Mouse (Mus musculus) midbrain, postnatal 0 days (tissue): ENCODE data around the gene Tmem63b. TPM values are rescaled to one million over a fixed set of nuclear protein-coding genes. Genes with fewer than 3 reads are reported as not detected.

ENCODE experiments used
- ATAC-seq: fragments of 200-750 bp; cut with Nextera tagmentation; 2 replicates; pipeline ENCODE4 v1.8.0; 2017; ENCODE audit warnings: moderate number of reproducible peaks, mild to moderate bottlenecking, moderate TSS enrichment, moderate library complexity; ENCODE audit not compliant: low FRiP score
- DNase-seq: peaks from one replicate; pipeline ENCODE4 v3.0.0-alpha.2; 2015; ENCODE audit warnings: low spot score
- H3K27ac ChIP-seq: fragments of 300-500 bp; sonication (generic); 2 replicates; pipeline ENCODE4 v1.5.1; 2014; ENCODE audit warnings: low read depth, mild to moderate bottlenecking, low read length, mixed read lengths
- H3K27me3 ChIP-seq: fragments of 300-500 bp; sonication (generic); 2 replicates; pipeline ENCODE4 v1.6.1; 2014; ENCODE audit warnings: low read length, control low read depth, mixed read lengths; ENCODE audit not compliant: insufficient read depth
- H3K36me3 ChIP-seq: fragments of 300-500 bp; sonication (generic); 2 replicates; pipeline ENCODE4 v1.6.1; 2014; ENCODE audit warnings: low read length, control low read depth, mixed read lengths; ENCODE audit not compliant: insufficient read depth
- H3K4me1 ChIP-seq: fragments of 300-500 bp; sonication (generic); 2 replicates; pipeline ENCODE4 v1.6.1; 2014; ENCODE audit warnings: mild to moderate bottlenecking, control low read depth, antibody characterized with exemption, low read length, mixed read lengths; ENCODE audit not compliant: insufficient read depth
- H3K4me2 ChIP-seq: fragments of 300-500 bp; sonication (generic); 2 replicates; pipeline ENCODE4 v1.6.1; 2014; ENCODE audit warnings: low read depth, mild to moderate bottlenecking, low read length, mixed read lengths; ENCODE audit not compliant: poor library complexity, severe bottlenecking
- H3K4me3 ChIP-seq: fragments of 300-500 bp; sonication (generic); 2 replicates; pipeline ENCODE4 v1.5.1; 2014; ENCODE audit warnings: low read depth, mild to moderate bottlenecking, low read length, moderate library complexity
- H3K9ac ChIP-seq: fragments of 300-500 bp; sonication (generic); replicated peaks from 2 replicates; pipeline ENCODE4 v1.6.1; 2014; ENCODE audit warnings: mild to moderate bottlenecking, low read length, moderate library complexity, mixed read lengths; ENCODE audit not compliant: poor library complexity, severe bottlenecking
- H3K9me3 ChIP-seq: fragments of 300-500 bp; sonication (generic); 2 replicates; pipeline ENCODE4 v1.6.1; 2016; ENCODE audit warnings: low read length, control low read depth
- CTCF ChIP-seq: IDR thresholded peaks from 2 replicates; pipeline ENCODE4 v1.5.1; 2016; ENCODE audit warnings: antibody characterized with exemption, mild to moderate bottlenecking
- WGBS: fragments of 180-500 bp; shearing (Covaris S2); extraction: QIAGEN DNeasy Blood & Tissue Kit; methylation state at CpG from one replicate; pipeline ENCODE4 v1.1.7; 2014; 5-methylcytosine and 5-hydroxymethylcytosine counted together
- polyA plus RNA-seq: library from polyadenylated mRNA; unstranded; fragments of >200 nt; fragmentation: Nextera tagmentation; extraction: Ambion mirVana; gene quantifications from 2 replicates; pipeline ENCODE4 v1.2.1, GENCODE M21; 2015
- total RNA-seq: library from RNA; depleted of rRNA; stranded (reverse); fragments of >200 nt; gene quantifications from 2 replicates; pipeline ENCODE4 v1.2.3, GENCODE M21; 2014; rRNA removed

Gene Tmem63b
- total and polyA plus RNA-seq, 2 experiments from 2014 or later = 149 to 213 TPM

GRCm38 (mm10) chr17:45612008-45612407 is 74.7 kb downstream of the Tmem63b start:
- no peak overlapping the region for H3K4me2 ChIP-seq
- ATAC-seq = no peak

More at GRCm38 (mm10) chr17:45612008-45612407, 74.7 kb downstream of the Tmem63b start:
- H3K4me1 ChIP-seq = no peaks in the 10 kb centered on the region
- 87% methylated on average over 8 of the region's 8 CpGs for WGBS
- H3K27ac ChIP-seq = no peak overlapping the region
- no peak overlapping the region for H3K9ac ChIP-seq
- no peaks in the 10 kb centered on the region for H3K36me3 ChIP-seq
- TF ChIP-seq CTCF = no peak
- H3K4me3 ChIP-seq = no peak overlapping the region
- DNase-seq = no peak
- H3K9me3 ChIP-seq = no peaks in the 10 kb centered on the region
- H3K27me3 ChIP-seq = no peaks in the 10 kb centered on the region

Other genes starting within 250 kb of the Tmem63b start
- gene Spats1, start 211.5 kb downstream of the Tmem63b start, total RNA-seq = 2.3 and 5.8 TPM in 2 replicates
- 3.4 and 3.6 TPM in 2 replicates for gene Spats1, start 211.5 kb downstream of the Tmem63b start, polyA plus RNA-seq
- 19.8 and 31.4 TPM in 2 replicates for gene Aars2, start 180.1 kb downstream of the Tmem63b start, total RNA-seq
- gene Aars2, start 180.1 kb downstream of the Tmem63b start, polyA plus RNA-seq = 13.9 and 15.2 TPM in 2 replicates
- 0.99 and 1.2 TPM in 2 replicates for gene Tcte1, start 163.5 kb downstream of the Tmem63b start, total RNA-seq
- 4.2 and 4.6 TPM in 2 replicates for gene Tcte1, start 163.5 kb downstream of the Tmem63b start, polyA plus RNA-seq
- 77.9 and 95.6 TPM in 2 replicates for gene Tmem151b, start 137.2 kb downstream of the Tmem63b start, total RNA-seq
- gene Tmem151b, start 137.2 kb downstream of the Tmem63b start, polyA plus RNA-seq = 29.1 and 30.7 TPM in 2 replicates
- 2.0 and 4.8 TPM in 2 replicates for gene Nfkbie, start 131.2 kb downstream of the Tmem63b start, total RNA-seq
- gene Nfkbie, start 131.2 kb downstream of the Tmem63b start, polyA plus RNA-seq = 2.5 and 3.1 TPM in 2 replicates
- gene Slc35b2, start 123.0 kb downstream of the Tmem63b start, total RNA-seq = 91.7 and 113 TPM in 2 replicates
- gene Slc35b2, start 123.0 kb downstream of the Tmem63b start, polyA plus RNA-seq = 71.8 and 75.3 TPM in 2 replicates
- gene Hsp90ab1, start 113.6 kb downstream of the Tmem63b start, total RNA-seq = 1,063 and 1,068 TPM in 2 replicates
- gene Hsp90ab1, start 113.6 kb downstream of the Tmem63b start, polyA plus RNA-seq = 1,368 and 1,371 TPM in 2 replicates
- 45.3 and 82.1 TPM in 2 replicates for gene Slc29a1, start 87.3 kb downstream of the Tmem63b start, total RNA-seq
- gene Slc29a1, start 87.3 kb downstream of the Tmem63b start, polyA plus RNA-seq = 38.4 TPM in 2 replicates
- gene Mymx, start 84.8 kb downstream of the Tmem63b start, total RNA-seq = not detected in 2 replicates
- gene Mymx, start 84.8 kb downstream of the Tmem63b start, polyA plus RNA-seq = not detected in 2 replicates
- 1.2 and 1.4 TPM in 2 replicates for gene Capn11, start 27.6 kb downstream of the Tmem63b start, total RNA-seq
- 0.19 and 1.4 TPM in 2 replicates for gene Capn11, start 27.6 kb downstream of the Tmem63b start, polyA plus RNA-seq
- 41.9 and 42.8 TPM in 2 replicates for gene Mrpl14, start 583 bp downstream of the Tmem63b start, total RNA-seq
- gene Mrpl14, start 583 bp downstream of the Tmem63b start, polyA plus RNA-seq = 113 and 114 TPM in 2 replicates
- not detected in 2 replicates for gene 1600014C23Rik, start 46.9 kb upstream of the Tmem63b start, total RNA-seq
- 0.67 TPM in 1 of 2 replicates, not detected in the other for gene 1600014C23Rik, start 46.9 kb upstream of the Tmem63b start, polyA plus RNA-seq